Mouse (Mus musculus): ENCODE data around the gene Proser2. TPM values are rescaled to one million over a fixed set of nuclear protein-coding genes. Genes with fewer than 3 reads are reported as not detected.

Gene Proser2
- polyA plus RNA-seq, 1 experiment from 2014 or later = 8.9 TPM

GRCm38 (mm10) chr2:6049018-6049417 is 81.0 kb downstream of the Proser2 start:
- Histone ChIP-seq H3K27ac (ENCODE audit: low read depth, low read length) (no peak overlapping the region), H3K9ac (ENCODE audit: low read depth, low read length) (no peak overlapping the region), H3K4me2 (no peak overlapping the region), H3K4me1 (replicated peaks; ENCODE audit: control insufficient read depth, insufficient read depth, low read length) (peaks cover 7% of the 10 kb centered on the region), H3K4me3 (ENCODE audit: low read depth, low read length) (no peak overlapping the region), H3K9me3 (ENCODE audit: control insufficient read depth, low read length) (no peaks in the 10 kb centered on the region), H3K36me3 (ENCODE audit: control insufficient read depth, insufficient read depth, low read length) (peaks cover 15% of the 10 kb centered on the region), H3K27me3 (replicated peaks; ENCODE audit: control insufficient read depth, insufficient read depth, low read length) (no peaks in the 10 kb centered on the region)
- DNase-seq (ENCODE audit: low spot score) (no peak), ATAC-seq (replicated peaks; ENCODE audit: low FRiP score) (no peak)
- 95% methylated on average over 3 of the region's 3 CpGs for WGBS

- 47% methylated on average over 4 of the region's 4 CpGs for WGBS
- ATAC-seq (replicated peaks; ENCODE audit: low FRiP score) (peak; percentile 45), DNase-seq (ENCODE audit: low spot score) (no peak)
- Histone ChIP-seq H3K27me3 (replicated peaks; ENCODE audit: control insufficient read depth, insufficient read depth, low read length) (no peaks in the 10 kb centered on the region), H3K27ac (ENCODE audit: low read depth, low read length) (no peak overlapping the region), H3K4me2 (no peak overlapping the region), H3K9ac (ENCODE audit: low read depth, low read length) (no peak overlapping the region), H3K36me3 (ENCODE audit: control insufficient read depth, insufficient read depth, low read length) (peaks cover 15% of the 10 kb centered on the region), H3K4me1 (replicated peaks; ENCODE audit: control insufficient read depth, insufficient read depth, low read length) (peaks cover 7% of the 10 kb centered on the region), H3K9me3 (ENCODE audit: control insufficient read depth, low read length) (no peaks in the 10 kb centered on the region), H3K4me3 (ENCODE audit: low read depth, low read length) (no peak overlapping the region)
Measured at GRCm38 (mm10) chr2:6048570-6048969, 81.4 kb downstream of the Proser2 start.

Other genes with a start within 250 kb of the Proser2 start
- gene Sec61a2, start 234.8 kb downstream of the Proser2 start, polyA plus RNA-seq (2014; fragmentation: Nextera tagmentation; extraction: Ambion mirVana) = 48.1 and 51.8 TPM in 2 replicates
- 3.5 and 4.8 TPM in 2 replicates for gene Dhtkd1, start 187.4 kb downstream of the Proser2 start, polyA plus RNA-seq (2014; fragmentation: Nextera tagmentation; extraction: Ambion mirVana)
- 10.4 and 10.7 TPM in 2 replicates for gene Upf2, start 178.7 kb downstream of the Proser2 start, polyA plus RNA-seq (2014; fragmentation: Nextera tagmentation; extraction: Ambion mirVana)
- 5.3 and 6.4 TPM in 2 replicates for gene Echdc3, start 82.8 kb upstream of the Proser2 start, polyA plus RNA-seq (2014; fragmentation: Nextera tagmentation; extraction: Ambion mirVana)
- gene Usp6nl, start 192.5 kb upstream of the Proser2 start, polyA plus RNA-seq (2014; fragmentation: Nextera tagmentation; extraction: Ambion mirVana) = 8.5 and 10.6 TPM in 2 replicates

Data from liver, embryonic 11.5 days (tissue).